In the genomic region with DNA sequence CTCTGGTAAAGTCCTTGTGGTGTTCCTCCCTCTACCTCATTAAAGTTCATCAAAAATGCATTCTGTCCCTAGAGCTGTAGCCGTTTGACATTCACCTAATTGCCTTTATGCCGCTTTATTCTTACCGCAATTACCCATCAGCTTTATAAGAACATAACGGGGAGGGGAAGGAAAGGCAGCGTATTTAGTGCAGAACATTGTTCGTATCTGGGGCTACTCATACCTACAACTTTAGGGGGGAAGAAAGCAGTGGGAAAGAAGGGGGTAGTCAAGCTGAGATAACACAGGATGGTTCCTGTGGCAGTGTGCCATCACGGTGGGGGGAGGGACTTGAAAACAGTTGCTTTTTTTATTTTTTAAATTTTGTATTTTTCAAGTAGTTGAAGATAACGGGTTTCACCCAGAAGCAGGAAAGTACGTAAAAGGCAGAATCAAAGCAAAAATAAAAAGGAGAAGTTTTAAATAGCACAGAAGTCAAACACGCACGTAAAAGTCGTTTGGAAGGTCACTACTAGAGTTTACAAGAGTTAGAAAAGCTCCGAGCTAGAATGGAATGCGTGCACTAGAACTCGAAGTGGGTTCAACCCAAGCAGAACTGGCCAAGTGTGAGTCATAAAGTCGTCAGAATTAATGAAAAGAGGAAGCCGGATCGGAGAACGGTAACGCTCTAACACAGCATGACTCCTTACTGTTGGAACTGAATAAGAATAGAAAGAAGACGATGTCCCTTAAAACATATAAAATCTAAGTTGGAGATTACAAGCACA, we compare ENCODE assay signal across 9 mouse cellular contexts. TPM values are rescaled to one million over a fixed set of nuclear protein-coding genes. Genes with fewer than 3 reads are reported as not detected.
DNase-seq lines count a peak whose midpoint lies in the region; ATAC-seq and TF ChIP-seq lines count a peak whose summit lies in the region.
"Had no signal": no experiment of that assay in that cellular context is flagged by ENCODE, and none has a peak within 500 bp of the region (broad histone marks: within the 10 kb centered on the region; RNA-seq: fewer than 3 reads in every experiment).

No protein-coding gene starts in this region.

- intact Hi-C loops in left cerebral cortex, postnatal 10 days (cut with DNase I) = no loop called here

- no peaks in the 10 kb centered on the region for H3K36me3 ChIP-seq in heart, postnatal 0 days (replicated peaks; ENCODE audit: control insufficient read depth, insufficient read depth, low read length)
- H3K36me3 ChIP-seq in heart, embryonic 10.5 days = no peaks in the 10 kb centered on the region
- no peaks in the 10 kb centered on the region for H3K36me3 ChIP-seq in CH12.LX (replicated peaks in 1 of 2; ENCODE audit: control insufficient read depth in 1 of 2, insufficient read depth in 1 of 2, low read length in 1 of 2)
- H3K36me3 ChIP-seq: embryonic facial prominence, embryonic 10.5 days had no signal

- TF ChIP-seq CTCF in heart, postnatal 0 days (IDR thresholded peaks at IDR 0.05; ENCODE audit: low read depth) = no peak
- no peak for TF ChIP-seq CTCF in CH12.LX (conservative IDR thresholded peaks at IDR 0.05 in 1 of 2, IDR thresholded peaks at IDR 0.05 in 1 of 2; ENCODE audit: low read depth in 2 of 2, low read length in 2 of 2)

- TF ChIP-seq EP300 in heart, postnatal 0 days (IDR thresholded peaks at IDR 0.05; ENCODE audit: low read depth) = no peak
- TF ChIP-seq EP300 in CH12.LX (IDR thresholded peaks at IDR 0.05; ENCODE audit: low read length) = peak; percentile 64

- H3K27ac ChIP-seq in heart, postnatal 0 days (ENCODE audit: low read depth) = no peak overlapping the region
- H3K27ac ChIP-seq in heart, embryonic 10.5 days = no peak overlapping the region
- H3K27ac ChIP-seq in CH12.LX (ENCODE audit: insufficient read depth, low read depth) = peak overlapping the region; percentile 68
- H3K27ac ChIP-seq: embryonic facial prominence, embryonic 10.5 days had no signal

- ATAC-seq in heart, postnatal 0 days (ENCODE audit: insufficient read depth, low read depth) = no peak
- peak; percentile 51 for ATAC-seq in monocyte, adult 5-6 weeks (replicated peaks; ENCODE audit: insufficient number of reproducible peaks, low FRiP score, low TSS enrichment, poor library complexity, severe bottlenecking)

- in situ Hi-C loops in CH12.LX (cut with MboI; ENCODE audit: low pct_ligation_motif_present, low pct_unique_long_range_greater_than_20kb, low sequenced_read_pairs) = no loop called here

- H3K9me3 ChIP-seq in heart, postnatal 0 days (replicated peaks; ENCODE audit: control insufficient read depth, low read length) = no peaks in the 10 kb centered on the region
- H3K9me3 ChIP-seq in heart, embryonic 10.5 days = no peaks in the 10 kb centered on the region
- no peaks in the 10 kb centered on the region for H3K9me3 ChIP-seq in CH12.LX (replicated peaks; ENCODE audit: low read length)
- H3K9me3 ChIP-seq: embryonic facial prominence, embryonic 10.5 days had no signal

- no peak for TF ChIP-seq RAD21 in CH12.LX (IDR thresholded peaks at IDR 0.05; ENCODE audit: low read depth, low read length)

- dilution Hi-C loops in CH12.LX (cut with MboI; ENCODE audit: extremely low pct_ligation_motif_present, extremely low pct_unique_long_range_greater_than_20kb, low sequenced_read_pairs) = no loop called here

- peak; percentile 36 for DNase-seq in heart, postnatal 0 days (ENCODE audit: low spot score)
- DNase-seq in heart, embryonic 10.5 days (ENCODE audit: low spot score) = no peak
- peak; percentile 83 for DNase-seq in CH12.LX (ENCODE audit: extremely low read depth)
- DNase-seq in kidney, postnatal 10 days = peak; percentile 25
- no peak for DNase-seq in urinary bladder, postnatal 4 days (ENCODE audit: low spot score in 2 of 2)
- no peak for DNase-seq in layer of hippocampus, postnatal 36 days
- no peak for DNase-seq in left cerebral cortex, postnatal 10 days (ENCODE audit: extremely low spot score in 1 of 2, low spot score in 2 of 2)

- no peaks in the 10 kb centered on the region; the same call in 1 of the 2 replicates for H3K4me1 ChIP-seq in heart, postnatal 0 days (ENCODE audit: control insufficient read depth, insufficient read depth)
- no peaks in the 10 kb centered on the region for H3K4me1 ChIP-seq in heart, embryonic 10.5 days
- H3K4me1 ChIP-seq in CH12.LX (ENCODE audit: control insufficient read depth in 1 of 2, insufficient read depth in 2 of 2) = peaks cover 8 to 33% of the 10 kb centered on the region in 2 experiments
- H3K4me1 ChIP-seq: embryonic facial prominence, embryonic 10.5 days had no signal

- no peak overlapping the region for H3K9ac ChIP-seq in heart, postnatal 0 days (replicated peaks; ENCODE audit: low read depth, low read length)
- H3K9ac ChIP-seq in CH12.LX (ENCODE audit: insufficient read depth, low read depth) = peak overlapping the region; percentile 94

- no peaks in the 10 kb centered on the region for H3K27me3 ChIP-seq in heart, postnatal 0 days (ENCODE audit: control insufficient read depth, insufficient read depth, low read length)
- no peaks in the 10 kb centered on the region for H3K27me3 ChIP-seq in heart, embryonic 10.5 days (ENCODE audit: insufficient read depth, poor library complexity, severe bottlenecking)
- no peaks in the 10 kb centered on the region for H3K27me3 ChIP-seq in CH12.LX (replicated peaks)

- WGBS in heart, postnatal 0 days = 48% methylated on average over 21 of the region's 21 CpGs
- WGBS in heart, embryonic 10.5 days = 83% methylated on average over 21 of the region's 21 CpGs

- peaks cover 31% of the 10 kb centered on the region for H3K79me2 ChIP-seq in CH12.LX (replicated peaks; ENCODE audit: control insufficient read depth, extremely low read depth, insufficient read depth, poor library complexity, severe bottlenecking)

- no peak for TF ChIP-seq POLR2A in CH12.LX (IDR thresholded peaks at IDR 0.05; ENCODE audit: low read depth, low read length)

- H3K4me2 ChIP-seq in heart, postnatal 0 days (ENCODE audit: low read depth, low read length) = peak overlapping the region; percentile 38
- H3K4me2 ChIP-seq in CH12.LX (ENCODE audit: insufficient read depth, low read depth, poor library complexity, severe bottlenecking) = peak overlapping the region; percentile 97

- peak overlapping the region; percentile 12; the same call in 1 of the 2 replicates for H3K4me3 ChIP-seq in heart, postnatal 0 days (ENCODE audit: low read depth, low read length)
- H3K4me3 ChIP-seq in heart, embryonic 10.5 days = no peak overlapping the region
- H3K4me3 ChIP-seq in CH12.LX (replicated peaks in 1 of 3; ENCODE audit: low read depth in 2 of 3, low read length in 2 of 3, poor library complexity in 1 of 3) = peak overlapping the region; percentile 49 to 74 (median 59)
- H3K4me3 ChIP-seq: embryonic facial prominence, embryonic 10.5 days had no signal

TF ChIP-seq in CH12.LX, 34 proteins besides CTCF, POLR2A, EP300 and RAD21:
- TF ChIP-seq JUN (IDR thresholded peaks at IDR 0.05; ENCODE audit: insufficient read depth, low read depth, low read length) = peak; percentile 48; the same call in 1 of the 2 replicates
- peak; percentile 65; the same call in 1 of the 2 replicates for TF ChIP-seq CHD1 (IDR thresholded peaks at IDR 0.05; ENCODE audit: low read depth, low read length)
- peak; percentile 50; the same call in 1 of the 2 replicates for TF ChIP-seq MXI1 (IDR thresholded peaks at IDR 0.05; ENCODE audit: low read depth, low read length)
- peak; percentile 16; the same call in 1 of the 2 replicates for TF ChIP-seq TCF12 (IDR thresholded peaks at IDR 0.05; ENCODE audit: low read depth, low read length)
- 0 out of 2 replicates have a peak, but pooled peaks have one; percentile 55 for TF ChIP-seq MAZ (IDR thresholded peaks at IDR 0.05; ENCODE audit: low read depth, low read length)
- peak; percentile 44 for TF ChIP-seq ETS1 (conservative IDR thresholded peaks at IDR 0.05; ENCODE audit: low read depth, low read length)
- TF ChIP-seq NELFE (IDR thresholded peaks at IDR 0.05; ENCODE audit: low read depth, low read length) = 0 out of 2 replicates have a peak, but pooled peaks have one; percentile 6
- peak; percentile 58; the same call in 1 of the 2 replicates for TF ChIP-seq BHLHE40 (IDR thresholded peaks at IDR 0.05; ENCODE audit: low read depth, low read length)
- no peak for TF ChIP-seq SMC3 (IDR thresholded peaks at IDR 0.05; ENCODE audit: low read depth, low read length)
- no peak for TF ChIP-seq POLR2AphosphoS2 (IDR thresholded peaks at IDR 0.05; ENCODE audit: low read depth, low read length)
- TF ChIP-seq KAT2A (IDR thresholded peaks at IDR 0.05; ENCODE audit: insufficient replicate concordance, low read length) = no peak
- TF ChIP-seq HCFC1 (IDR thresholded peaks at IDR 0.05; ENCODE audit: low read depth, low read length) = no peak
- peak; percentile 33; the same call in 1 of the 2 replicates for TF ChIP-seq MAX (IDR thresholded peaks at IDR 0.05; ENCODE audit: low read length)
- peak; percentile 23; the same call in 1 of the 2 replicates for TF ChIP-seq MEF2A (IDR thresholded peaks at IDR 0.05; ENCODE audit: borderline replicate concordance, low read depth, low read length)
- peak; percentile 67 for TF ChIP-seq IRF4 (IDR thresholded peaks at IDR 0.05; ENCODE audit: low read depth, low read length)
- peak; percentile 74 for TF ChIP-seq JUND (conservative IDR thresholded peaks at IDR 0.05; ENCODE audit: low read depth, low read length)
- no peak for TF ChIP-seq ELF1 (IDR thresholded peaks at IDR 0.05; ENCODE audit: low read depth, low read length)
- TF ChIP-seq SIN3A (IDR thresholded peaks at IDR 0.05; ENCODE audit: low read length) = peak; percentile 70

RNA-seq across cellular contexts. Expression of a gene that starts 34.6 kb away (rescaled TPM):
- 2.4 TPM in 1 of 2 replicates, not detected in the other for total RNA-seq in heart, postnatal 0 days (2014; rRNA removed; ENCODE audit: low replicate concordance)
- polyA plus RNA-seq in heart, postnatal 0 days (2015; fragmentation: Nextera tagmentation; extraction: Ambion mirVana) = 0.27 and 0.49 TPM in 2 replicates
- 0.06 and 0.39 TPM in 2 replicates for polyA plus RNA-seq in heart, embryonic 10.5 days (2016; fragmentation: Nextera tagmentation; extraction: Ambion mirVana)
- total RNA-seq in CH12.LX (2012; rRNA removed) = 61.3 TPM in 2 replicates
- total RNA-seq in CH12.LX (2014; rRNA removed) = 55.9 and 73.4 TPM in 2 replicates
- 40.2 and 43.1 TPM in 2 replicates for polyA plus RNA-seq in CH12.LX (2012; ENCODE audit: insufficient read length, low read depth)
- total RNA-seq in monocyte, adult 5-6 weeks (2017) = 820 to 1,108 TPM (median 1,028 TPM) in 3 replicates
- total RNA-seq in layer of hippocampus, postnatal 36 days (2021) = under 1 TPM in 1 of 2 experiments, not detected in 1; 0.23 TPM
- total RNA-seq in left cerebral cortex, postnatal 10 days (2021) = under 1 TPM; 0.09 to 0.20 TPM

Comparison
In these comparisons a context has a peak if more than half of its experiments do, and no peak if none do; other contexts are left out.
1. DNase-seq: peak in heart, postnatal 0 days (single experiment), CH12.LX (single experiment) and kidney, postnatal 10 days (single experiment); none in heart, embryonic 10.5 days (single experiment), urinary bladder, postnatal 4 days (0 of 2), layer of hippocampus, postnatal 36 days (0 of 2) and left cerebral cortex, postnatal 10 days (0 of 2).
2. RNA of a gene that starts 34.6 kb away (total RNA-seq): 820 to 1,108 TPM in monocyte, adult 5-6 weeks and 55.9 to 73.4 TPM in CH12.LX; 0.23 TPM in layer of hippocampus, postnatal 36 days, 0.09 to 0.20 TPM in left cerebral cortex, postnatal 10 days and 2.4 TPM in heart, postnatal 0 days; every median in the first group is over 10 times any median in the second.